Mouse (Mus musculus): ENCODE measurements around the gene Krtap21-1. TPM values are rescaled to one million over a fixed set of nuclear protein-coding genes. Genes with fewer than 3 reads are reported as not detected.

The Krtap21-1 gene
- not detected in 2 replicates for polyA plus RNA-seq (2016; fragmentation: Nextera tagmentation; extraction: Ambion mirVana)

GRCm38 (mm10) chr16:89403768-89404167 is at the start of gene Krtap21-1:
TSS of gene Krtap21-1 (minus strand) at chr16:89403868.
- H3K27me3 ChIP-seq (ENCODE audit: insufficient read depth, poor library complexity, severe bottlenecking) = no peaks in the 10 kb centered on the region
- 75% methylated on average over 2 of the region's 2 CpGs for WGBS
- no peaks in the 10 kb centered on the region for H3K36me3 ChIP-seq
- no peaks in the 10 kb centered on the region for H3K4me1 ChIP-seq
- no peak within 1 kb of the TSS for H3K27ac ChIP-seq
- no peak for DNase-seq (ENCODE audit: low spot score)
- H3K9me3 ChIP-seq = no peaks in the 10 kb centered on the region
- no peak within 1 kb of the TSS for H3K4me3 ChIP-seq

DNA sequence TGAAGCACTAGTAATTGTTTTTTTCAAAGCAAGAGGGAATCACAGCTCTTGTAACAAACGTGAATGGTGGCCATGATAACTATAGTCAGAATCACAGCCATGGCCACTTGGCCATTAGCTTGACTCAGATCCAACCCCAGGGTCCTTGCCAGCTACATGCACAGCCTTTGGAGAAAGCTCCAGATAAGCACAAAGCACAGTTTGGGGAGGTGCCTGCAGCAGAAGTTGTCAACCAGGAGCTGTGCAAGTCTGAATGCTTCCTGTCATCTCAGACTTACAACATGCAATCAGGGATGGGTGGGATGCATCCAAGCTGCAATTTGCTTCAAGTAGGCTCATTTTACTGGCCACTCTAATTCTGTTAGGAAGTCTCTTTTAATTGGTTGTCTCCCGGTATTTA is 25.9 kb upstream of the Krtap21-1 start:
- Histone ChIP-seq H3K4me1 (no peaks in the 10 kb centered on the region), H3K36me3 (no peaks in the 10 kb centered on the region), H3K4me3 (no peak overlapping the region), H3K9me3 (no peaks in the 10 kb centered on the region), H3K27ac (no peak overlapping the region), H3K27me3 (ENCODE audit: insufficient read depth, poor library complexity, severe bottlenecking) (no peaks in the 10 kb centered on the region)
- DNase-seq (ENCODE audit: low spot score) = no peak
- 77% methylated on average over 2 of the region's 2 CpGs for WGBS

GRCm38 (mm10) chr16:89425310-89425709 is 21.6 kb upstream of the Krtap21-1 start:
- Histone ChIP-seq H3K4me1 (no peaks in the 10 kb centered on the region), H3K27ac (0 out of 2 replicates have a peak overlapping the region, but pooled peaks have one; percentile 16), H3K4me3 (no peak overlapping the region), H3K9me3 (no peaks in the 10 kb centered on the region), H3K27me3 (ENCODE audit: insufficient read depth, poor library complexity, severe bottlenecking) (no peaks in the 10 kb centered on the region), H3K36me3 (no peaks in the 10 kb centered on the region)
- WGBS = 41% methylated on average over 5 of the region's 5 CpGs
- DNase-seq (ENCODE audit: low spot score) = peak; percentile 86

DNA sequence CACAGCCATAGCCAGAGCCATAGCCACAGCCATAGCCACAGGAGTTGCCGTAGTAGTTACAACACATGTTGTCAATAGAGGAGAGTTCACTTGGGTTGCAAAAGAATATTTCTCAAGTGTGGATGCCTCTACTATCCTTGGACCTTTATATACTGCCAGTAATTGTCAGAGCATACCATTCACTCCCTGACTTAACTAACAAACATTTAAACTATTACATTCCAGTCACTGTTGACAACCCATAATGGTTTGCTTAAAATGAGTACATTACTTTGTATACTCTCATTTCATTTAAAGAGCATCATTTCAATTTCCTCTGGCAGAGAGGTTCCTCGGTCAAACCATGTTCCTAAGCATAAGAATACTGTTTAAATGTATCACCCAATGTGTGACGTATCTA is 16.3 kb upstream of the Krtap21-1 start, which contains the start of gene Krtap6-2:
TSS of gene Krtap6-2 (minus strand) at position 101 of the 400 bp plus-strand sequence.
- Histone ChIP-seq H3K36me3 (no peaks in the 10 kb centered on the region), H3K27ac (no peak within 1 kb of the TSS), H3K9me3 (no peaks in the 10 kb centered on the region), H3K4me1 (no peaks in the 10 kb centered on the region), H3K4me3 (no peak within 1 kb of the TSS), H3K27me3 (ENCODE audit: insufficient read depth, poor library complexity, severe bottlenecking) (no peaks in the 10 kb centered on the region)
- 94% methylated on average over 3 of the region's 3 CpGs for WGBS
- no peak for DNase-seq (ENCODE audit: low spot score)

GRCm38 (mm10) chr16:89416311-89416710 is 12.6 kb upstream of the Krtap21-1 start:
- H3K36me3 ChIP-seq = no peaks in the 10 kb centered on the region
- no peaks in the 10 kb centered on the region for H3K9me3 ChIP-seq
- H3K4me3 ChIP-seq = no peak overlapping the region
- H3K4me1 ChIP-seq = no peaks in the 10 kb centered on the region
- H3K27ac ChIP-seq = no peak overlapping the region
- no peaks in the 10 kb centered on the region for H3K27me3 ChIP-seq (ENCODE audit: insufficient read depth, poor library complexity, severe bottlenecking)
- 82% methylated on average over 3 of the region's 3 CpGs for WGBS
- DNase-seq (ENCODE audit: low spot score) = no peak

DNA sequence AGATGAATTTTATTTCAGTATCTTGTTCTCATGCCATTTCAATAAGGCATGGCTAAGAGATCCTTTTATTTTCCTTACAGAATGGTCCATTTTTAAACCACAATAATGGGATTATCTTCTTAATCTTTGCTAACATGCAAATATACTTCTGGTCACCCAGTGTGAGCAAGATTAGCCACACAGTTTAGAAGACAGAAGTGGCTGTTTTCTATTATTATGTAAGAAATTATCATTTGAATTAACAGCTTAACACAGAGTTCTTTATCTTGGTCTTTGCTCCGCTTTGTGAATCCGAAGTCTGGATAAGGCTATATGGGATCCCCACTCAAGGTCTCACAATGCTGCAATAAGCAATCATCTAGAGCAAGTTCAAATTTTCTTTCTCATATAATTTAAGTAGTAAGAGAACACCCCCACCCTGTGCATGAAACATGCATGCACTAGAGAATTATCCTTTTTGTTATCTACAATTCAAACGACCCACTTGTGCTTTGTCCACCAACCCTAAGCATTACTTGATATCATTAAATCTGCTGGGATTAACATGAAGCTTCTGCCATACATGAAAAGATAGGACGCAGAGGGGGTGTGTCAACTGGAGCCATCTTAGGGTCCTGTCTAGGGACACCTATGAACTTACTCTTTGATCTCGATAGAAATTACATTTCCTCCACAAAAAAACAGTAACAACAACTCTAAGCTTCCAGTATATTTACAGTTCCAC is 6.8 kb upstream of the Krtap21-1 start:
- H3K9me3 ChIP-seq = no peaks in the 10 kb centered on the region
- H3K36me3 ChIP-seq = no peaks in the 10 kb centered on the region
- H3K27ac ChIP-seq = no peak overlapping the region
- no peak for DNase-seq (ENCODE audit: low spot score)
- WGBS = 76% methylated on average over 5 of the region's 5 CpGs
- no peak overlapping the region for H3K4me3 ChIP-seq
- no peaks in the 10 kb centered on the region for H3K4me1 ChIP-seq
- H3K27me3 ChIP-seq (ENCODE audit: insufficient read depth, poor library complexity, severe bottlenecking) = no peaks in the 10 kb centered on the region

DNA sequence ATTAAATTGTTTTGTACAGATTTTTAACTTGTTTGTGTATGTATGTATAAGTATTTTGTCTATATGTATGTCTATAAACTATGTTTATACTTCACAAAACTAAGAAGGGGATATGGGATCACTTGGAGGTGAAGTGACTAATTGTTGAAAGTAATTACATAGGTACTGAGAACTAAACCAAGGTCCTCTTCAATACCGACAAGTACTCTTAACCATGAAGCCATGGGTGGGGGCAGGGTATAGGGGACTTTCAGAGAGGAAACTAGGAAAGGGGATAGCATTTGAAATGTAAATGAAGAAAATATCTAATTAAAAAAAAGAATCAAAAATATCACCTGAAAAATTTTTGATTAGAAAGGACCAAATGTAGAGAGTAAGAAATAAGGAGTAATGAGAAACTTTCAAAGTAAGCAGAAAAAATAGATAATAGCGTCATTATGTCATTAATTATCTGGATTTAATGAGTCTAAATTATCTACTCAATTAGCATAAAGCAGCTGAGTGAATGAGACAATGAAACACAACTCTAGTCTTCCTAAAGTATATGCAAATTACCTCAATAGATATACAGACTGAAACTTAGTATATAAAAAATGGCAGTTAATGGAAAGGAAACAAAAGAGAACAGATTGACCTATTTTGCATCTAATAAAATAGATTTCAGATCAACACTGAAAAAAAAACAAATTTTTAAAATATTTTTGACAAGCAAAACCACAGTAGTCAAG is 30.8 kb downstream of the Krtap21-1 start:
- H3K9me3 ChIP-seq = no peaks in the 10 kb centered on the region
- H3K4me1 ChIP-seq = no peaks in the 10 kb centered on the region
- no peaks in the 10 kb centered on the region for H3K27me3 ChIP-seq (ENCODE audit: insufficient read depth, poor library complexity, severe bottlenecking)
- no peak for DNase-seq (ENCODE audit: low spot score)
- WGBS = 69% methylated on average over 2 of the region's 2 CpGs
- no peak overlapping the region for H3K27ac ChIP-seq
- H3K4me3 ChIP-seq = no peak overlapping the region
- no peaks in the 10 kb centered on the region for H3K36me3 ChIP-seq

Other genes with a start within 250 kb of the Krtap21-1 start
- not detected in 2 replicates for gene Gm9789, start 245.9 kb downstream of the Krtap21-1 start, polyA plus RNA-seq (2016; fragmentation: Nextera tagmentation; extraction: Ambion mirVana)
- not detected in 2 replicates for gene Gm7735, start 234.4 kb downstream of the Krtap21-1 start, polyA plus RNA-seq (2016; fragmentation: Nextera tagmentation; extraction: Ambion mirVana)
- not detected in 2 replicates for gene 1110057P08Rik, start 229.1 kb downstream of the Krtap21-1 start, polyA plus RNA-seq (2016; fragmentation: Nextera tagmentation; extraction: Ambion mirVana)
- gene Krtap20-2, start 198.0 kb downstream of the Krtap21-1 start, polyA plus RNA-seq (2016; fragmentation: Nextera tagmentation; extraction: Ambion mirVana) = not detected in 2 replicates
- gene Krtap6-2, start 16.2 kb upstream of the Krtap21-1 start, polyA plus RNA-seq (2016; fragmentation: Nextera tagmentation; extraction: Ambion mirVana) = not detected in 2 replicates
- not detected in 2 replicates for gene Krtap8-1, start 84.1 kb upstream of the Krtap21-1 start, polyA plus RNA-seq (2016; fragmentation: Nextera tagmentation; extraction: Ambion mirVana)
- not detected in 2 replicates for gene Krtap7-1, start 104.5 kb upstream of the Krtap21-1 start, polyA plus RNA-seq (2016; fragmentation: Nextera tagmentation; extraction: Ambion mirVana)
- gene Krtap11-1, start 167.3 kb upstream of the Krtap21-1 start, polyA plus RNA-seq (2016; fragmentation: Nextera tagmentation; extraction: Ambion mirVana) = not detected in 2 replicates

Measured in heart, embryonic 10.5 days (tissue).